Mouse (Mus musculus) forebrain, postnatal 0 days (tissue): ENCODE measurements around the gene Miga1. TPM values are rescaled to one million over a fixed set of nuclear protein-coding genes. Genes with fewer than 3 reads are reported as not detected.
A peak's percentile ranks its signal among the peaks of the same experiment; 100 is the strongest.

Source experiments
- ATAC-seq: fragments of 200-750 bp; cut with Nextera tagmentation; 2 replicates; pipeline ENCODE4 v1.8.0; 2017; ENCODE audit warnings: mild to moderate bottlenecking, moderate library complexity
- DNase-seq: peaks from one replicate; pipeline ENCODE4 v3.0.0-alpha.2; 2015
- H3K27ac ChIP-seq: fragments of 300-500 bp; sonication (generic); 2 replicates; pipeline ENCODE4 v1.5.1; 2014; ENCODE audit warnings: low read depth, mild to moderate bottlenecking, antibody characterized with exemption, low read length, moderate library complexity, mixed read lengths
- H3K27me3 ChIP-seq: fragments of 300-500 bp; sonication (generic); 2 replicates; pipeline ENCODE4 v1.6.1; 2014; ENCODE audit warnings: mild to moderate bottlenecking, low read length, mixed read lengths; ENCODE audit not compliant: insufficient read depth
- H3K36me3 ChIP-seq: fragments of 300-500 bp; sonication (generic); 2 replicates; pipeline ENCODE4 v1.6.1; 2014; ENCODE audit warnings: mild to moderate bottlenecking, moderate library complexity; ENCODE audit not compliant: insufficient read depth
- H3K4me1 ChIP-seq: fragments of 300-500 bp; sonication (generic); 2 replicates; pipeline ENCODE4 v1.6.1; 2014; ENCODE audit warnings: antibody characterized with exemption; ENCODE audit not compliant: insufficient read depth
- H3K4me2 ChIP-seq: fragments of 300-500 bp; sonication (generic); 2 replicates; pipeline ENCODE4 v1.6.1; 2014; ENCODE audit warnings: low read depth, mild to moderate bottlenecking, moderate library complexity
- H3K4me3 ChIP-seq: fragments of 300-500 bp; sonication (generic); 2 replicates; pipeline ENCODE4 v1.5.1; 2014; ENCODE audit warnings: low read depth, low read length, mixed read lengths
- H3K9ac ChIP-seq: fragments of 300-500 bp; sonication (generic); 2 replicates; pipeline ENCODE4 v1.6.1; 2014; ENCODE audit warnings: mild to moderate bottlenecking
- H3K9me3 ChIP-seq: fragments of 300-500 bp; sonication (generic); 2 replicates; pipeline ENCODE4 v1.6.1; 2016; ENCODE audit warnings: low read length
- CTCF ChIP-seq: sonication (generic); IDR thresholded peaks from 2 replicates; pipeline ENCODE4 v1.5.1; 2016; ENCODE audit warnings: antibody characterized with exemption, control low read depth, low read depth
- WGBS: fragments of 180-500 bp; shearing (Covaris S2); extraction: QIAGEN DNeasy Blood & Tissue Kit; methylation state at CpG from one replicate; pipeline ENCODE4 v1.1.7; 2014; 5-methylcytosine and 5-hydroxymethylcytosine counted together
- polyA plus RNA-seq: library from polyadenylated mRNA; unstranded; fragments of >200 nt; fragmentation: Nextera tagmentation; extraction: Ambion mirVana; gene quantifications from 2 replicates; pipeline ENCODE4 v1.2.1, GENCODE M21; 2015
- total RNA-seq: library from RNA; depleted of rRNA; stranded (reverse); fragments of >200 nt; gene quantifications from 2 replicates; pipeline ENCODE4 v1.2.3, GENCODE M21; 2014

Gene Miga1
- total and polyA plus RNA-seq, 2 experiments from 2014 or later, result 18.8 to 24.3 TPM

- whole genome bisulfite sequencing, result 86% methylated on average over 20 of the region's 20 CpGs
Observed at GRCm38 (mm10) chr3:152272974-152273685, 67.1 kb downstream of the Miga1 start.

DNA sequence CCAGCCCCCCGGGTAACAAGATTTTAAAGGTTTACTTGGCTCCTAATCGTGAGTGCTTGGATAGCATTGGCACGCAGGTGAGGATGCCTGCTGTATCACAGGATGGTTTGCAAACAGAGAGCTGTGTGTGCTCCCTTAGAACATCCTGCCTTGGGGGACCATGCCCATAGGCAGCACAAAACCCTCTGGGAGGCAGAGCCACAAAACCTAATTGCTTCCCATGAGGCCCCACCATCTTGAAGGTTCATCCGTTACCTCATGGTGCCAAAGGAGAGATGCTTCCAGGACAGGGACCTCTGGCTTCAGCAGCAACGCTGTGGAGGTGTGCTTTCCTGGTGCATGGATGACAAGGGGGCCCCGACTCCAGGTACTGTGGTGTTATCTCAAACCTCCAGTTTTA, 68.3 kb downstream of the Miga1 start:
- Histone ChIP-seq H3K4me2 (no peak overlapping the region), H3K9me3 (no peaks in the 10 kb centered on the region), H3K4me1 (no peaks in the 10 kb centered on the region), H3K27ac (no peak overlapping the region), H3K4me3 (no peak overlapping the region), H3K27me3 (no peaks in the 10 kb centered on the region; the same call in 1 of the 2 replicates), H3K36me3 (peaks cover 15% of the 10 kb centered on the region), H3K9ac (no peak overlapping the region)
- TF ChIP-seq CTCF, result no peak
- WGBS, result 82% methylated on average over 6 of the region's 6 CpGs
- ATAC-seq (no peak), DNase-seq (no peak)

More at GRCm38 (mm10) chr3:152272974-152273685, 67.1 kb downstream of the Miga1 start:
- no peak for TF ChIP-seq CTCF
- H3K4me1 ChIP-seq, result no peaks in the 10 kb centered on the region
- H3K4me3 ChIP-seq, result no peak overlapping the region
- no peak overlapping the region for H3K4me2 ChIP-seq
- H3K27ac ChIP-seq, result no peak overlapping the region
- no peak overlapping the region for H3K9ac ChIP-seq
- DNase-seq (no peak), ATAC-seq (no peak; the same call in 1 of the 2 replicates)
- H3K36me3 ChIP-seq, result peaks cover 18% of the 10 kb centered on the region
- no peaks in the 10 kb centered on the region for H3K27me3 ChIP-seq
- no peaks in the 10 kb centered on the region for H3K9me3 ChIP-seq

DNA sequence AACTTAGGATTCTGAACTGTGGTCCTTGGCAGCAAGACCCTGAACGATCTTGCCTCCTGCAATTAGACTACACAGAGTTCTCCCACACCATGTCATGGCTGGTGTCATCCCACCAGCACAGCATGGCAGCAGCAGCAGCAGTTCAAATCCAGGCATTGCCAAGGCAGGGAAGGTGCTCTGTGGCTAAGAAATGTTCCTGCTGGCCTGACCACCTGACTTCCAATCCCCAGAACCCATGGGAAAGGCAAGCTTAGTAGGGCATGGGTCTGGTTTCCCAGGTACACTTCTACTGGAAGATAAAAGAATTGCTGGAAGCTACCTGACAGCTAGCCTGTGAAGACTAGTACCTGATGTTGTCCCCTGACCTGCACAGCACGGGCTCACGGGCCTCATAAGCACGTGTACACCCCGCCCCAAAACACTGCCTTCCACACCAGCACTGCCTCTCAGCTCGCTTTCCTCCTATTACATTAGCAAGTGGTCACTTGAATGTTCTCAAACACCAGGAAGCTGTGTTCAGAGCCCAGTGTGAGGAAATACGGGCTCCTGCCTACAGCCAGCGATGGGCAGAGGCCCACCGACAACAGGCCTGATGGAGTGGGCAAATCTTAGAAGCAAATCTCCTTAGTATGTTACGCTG, 69.0 kb downstream of the Miga1 start:
- Histone ChIP-seq H3K9me3 (no peaks in the 10 kb centered on the region), H3K9ac (no peak overlapping the region), H3K27me3 (peaks cover under 1% of the 10 kb centered on the region; the same call in 1 of the 2 replicates), H3K4me2 (no peak overlapping the region), H3K27ac (no peak overlapping the region), H3K36me3 (peaks cover 10% of the 10 kb centered on the region), H3K4me1 (no peaks in the 10 kb centered on the region), H3K4me3 (no peak overlapping the region)
- 89% methylated on average over 10 of the region's 10 CpGs for WGBS
- no peak for ATAC-seq
- no peak for TF ChIP-seq CTCF
- no peak for DNase-seq

DNA sequence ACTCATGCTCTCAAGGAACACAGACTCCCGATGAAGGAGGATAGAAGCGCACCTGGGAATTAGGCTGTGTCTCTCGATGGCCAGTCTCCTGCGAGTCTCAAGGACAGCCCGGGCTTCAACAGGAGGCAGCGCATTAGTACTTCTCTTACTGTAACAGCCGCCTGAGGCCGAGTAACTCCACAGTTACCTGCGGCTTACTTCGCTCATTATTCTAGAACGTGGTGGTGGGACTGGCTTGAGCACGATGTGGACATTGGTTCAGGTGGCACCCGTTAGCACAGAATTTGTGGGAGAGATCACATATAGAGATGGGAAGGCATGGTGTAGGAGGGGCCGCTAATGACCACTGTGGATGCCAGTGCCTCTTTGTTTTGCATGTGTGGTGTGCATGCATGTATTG, 72.1 kb downstream of the Miga1 start:
- Histone ChIP-seq H3K4me2 (no peak overlapping the region), H3K4me1 (peaks cover 6% of the 10 kb centered on the region; the same call in 1 of the 2 replicates), H3K27ac (no peak overlapping the region), H3K36me3 (0 out of 2 replicates have a peak, but pooled peaks cover 1% of the 10 kb centered on the region), H3K9me3 (no peaks in the 10 kb centered on the region), H3K4me3 (no peak overlapping the region), H3K9ac (no peak overlapping the region), H3K27me3 (peaks cover 8% of the 10 kb centered on the region)
- no peak for TF ChIP-seq CTCF
- no peak for DNase-seq
- WGBS, result 95% methylated on average over 14 of the region's 14 CpGs
- no peak for ATAC-seq

DNA sequence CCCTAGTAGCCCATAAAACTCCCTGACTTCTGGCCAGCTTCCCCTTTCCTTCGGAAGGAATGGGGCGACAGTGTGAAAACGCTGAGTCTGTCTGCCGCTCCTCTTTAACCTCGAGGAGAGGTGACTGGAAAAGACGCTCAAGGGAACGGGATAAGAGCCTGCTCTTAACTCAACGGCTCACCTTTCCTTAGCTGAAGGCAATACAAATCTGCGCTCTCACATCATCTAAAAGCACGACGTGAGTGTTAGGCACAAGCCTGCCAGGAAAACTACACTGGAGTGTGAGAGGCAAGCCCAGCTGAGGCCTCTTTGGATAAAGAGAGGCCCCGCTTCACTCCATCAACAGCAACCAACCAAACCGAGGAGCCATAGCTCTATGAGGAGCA, 74.2 kb downstream of the Miga1 start, which contains the start of gene Nexn:
Gene Nexn (minus strand): TSS at position 315 of the 386 bp plus-strand sequence.
- DNase-seq, result no peak
- H3K27me3 ChIP-seq, result peaks cover 8% of the 10 kb centered on the region

DNA sequence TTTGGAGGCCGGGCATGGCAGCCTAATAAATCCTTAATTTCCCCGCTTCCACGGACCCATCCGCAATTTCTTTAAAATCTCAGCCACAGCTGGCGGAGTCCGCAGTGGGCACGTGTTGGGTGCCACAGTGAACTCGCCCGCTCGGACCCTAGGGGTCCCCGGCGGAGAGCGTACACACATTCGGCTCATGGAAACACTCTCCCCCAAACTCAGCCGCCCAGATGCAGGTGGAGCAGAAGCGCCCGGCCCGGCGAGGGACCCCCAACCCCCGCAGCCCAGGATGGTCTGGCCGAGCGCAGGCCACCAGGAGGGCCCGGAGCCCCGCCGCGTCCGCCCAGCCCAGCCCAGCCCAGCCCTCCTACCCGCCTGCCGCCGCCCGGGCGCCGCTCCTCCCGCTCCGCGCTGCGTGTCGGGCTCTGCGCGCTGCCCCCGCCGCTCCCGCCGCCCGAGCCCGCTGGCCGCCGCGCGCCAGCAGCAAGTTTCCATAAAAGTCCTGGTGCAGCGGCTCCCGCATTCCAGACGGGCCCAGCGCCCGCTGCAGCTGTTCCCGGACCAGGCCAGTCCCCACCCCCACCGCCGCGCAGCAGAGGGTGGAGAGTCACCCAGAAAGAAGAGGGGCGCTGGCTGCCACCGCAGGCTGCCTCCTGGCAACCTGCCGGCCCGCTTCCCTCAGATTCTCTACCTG, 74.7 kb downstream of the Miga1 start:
- Histone ChIP-seq H3K27me3 (peaks cover 8% of the 10 kb centered on the region), H3K4me3 (peak overlapping the region; percentile 52), H3K9ac (peak overlapping the region; percentile 51), H3K4me2 (peak overlapping the region; percentile 100), H3K36me3 (no peaks in the 10 kb centered on the region), H3K9me3 (no peaks in the 10 kb centered on the region), H3K27ac (0 out of 2 replicates have a peak overlapping the region, but pooled peaks have one; percentile 29), H3K4me1 (peaks cover 6% of the 10 kb centered on the region; the same call in 1 of the 2 replicates)
- no peak for TF ChIP-seq CTCF
- 1% methylated on average over 55 of the region's 63 CpGs for WGBS
- peak; percentile 84 for ATAC-seq
- peak; percentile 38 for DNase-seq

More for the DNA sequence above, 74.2 kb downstream of the Miga1 start, which contains the start of gene Nexn:
- Histone ChIP-seq H3K4me3 (peak within 1 kb of the TSS; percentile 52), H3K36me3 (no peaks in the 10 kb centered on the region), H3K9ac (peak within 1 kb of the TSS; percentile 51), H3K4me1 (peaks cover 6% of the 10 kb centered on the region; the same call in 1 of the 2 replicates), H3K27ac (0 out of 2 replicates have a peak within 1 kb of the TSS, but pooled peaks have one; percentile 29), H3K4me2 (peak within 1 kb of the TSS; percentile 100), H3K9me3 (no peaks in the 10 kb centered on the region)
- no peak for TF ChIP-seq CTCF
- 7% methylated on average over 13 of the region's 13 CpGs for WGBS
- peak; percentile 30 for ATAC-seq
